Mouse (Mus musculus): ENCODE data around the gene Dgki.

DNA sequence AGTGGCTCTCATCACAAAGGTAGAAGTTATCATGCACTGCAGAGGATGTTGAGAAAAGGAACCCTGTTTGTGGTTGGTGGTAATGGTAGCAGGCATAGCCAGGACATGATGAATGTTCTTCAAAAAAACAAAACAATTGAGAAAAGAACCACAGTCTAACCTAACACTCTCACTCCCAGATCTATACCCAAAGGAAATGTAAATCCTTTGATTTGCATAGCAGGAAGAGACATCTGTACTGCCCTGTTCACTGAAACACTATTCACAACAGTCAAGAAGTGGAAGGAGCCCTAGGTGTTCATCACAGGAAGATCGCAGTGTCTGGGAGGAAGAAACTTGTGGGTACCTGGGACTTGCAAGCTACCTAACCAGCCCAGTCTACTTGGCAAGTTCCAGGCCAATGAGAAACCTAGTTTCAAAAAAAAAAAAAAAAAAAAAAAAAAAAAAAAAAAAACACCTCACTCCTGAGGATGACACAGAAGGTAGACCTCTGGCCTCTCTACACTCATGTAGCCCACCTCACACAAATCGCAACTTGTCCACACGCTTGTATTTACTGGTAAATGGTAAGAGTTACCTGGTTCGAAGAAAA is 152.5 kb downstream of the Dgki start:
- TF ChIP-seq POLR2A (IDR thresholded peaks at IDR 0.05; ENCODE audit: low read depth, low read length) (no peak), CTCF (IDR thresholded peaks at IDR 0.05; ENCODE audit: extremely low read depth, insufficient read length, insufficient replicate concordance, low read depth, low read length) (no peak)
